Mouse (Mus musculus) C2C12 (cell line): ENCODE measurements around the gene Ankrd61. TPM values are rescaled to one million over a fixed set of nuclear protein-coding genes. Genes with fewer than 3 reads are reported as not detected.

Experiments
- H3K27me3 ChIP-seq: one replicate; pipeline ENCODE4 v1.6.1; 2011; ENCODE audit not compliant: control insufficient read depth, insufficient read depth, insufficient read length
- H3K36me3 ChIP-seq: one replicate; pipeline ENCODE4 v1.6.1; 2011; ENCODE audit not compliant: control insufficient read depth, insufficient read depth
- H3K4me3 ChIP-seq: one replicate; pipeline ENCODE4 v1.5.1; 2011; ENCODE audit warnings: mild to moderate bottlenecking, control low read depth; ENCODE audit not compliant: poor library complexity, insufficient read depth, severe bottlenecking
- H3K79me2 ChIP-seq: one replicate; pipeline ENCODE4 v1.6.1; 2011; ENCODE audit not compliant: control insufficient read depth, insufficient read depth
- H3K79me3 ChIP-seq: one replicate; pipeline ENCODE4 v1.6.1; 2011; ENCODE audit warnings: low read depth, control low read depth
- H3ac ChIP-seq: one replicate; pipeline ENCODE3; 2011; ENCODE audit warnings: low read depth; ENCODE audit not compliant: control insufficient read depth, insufficient read length
- CEBPB ChIP-seq: IDR thresholded peaks from one replicate; pipeline ENCODE4 v1.6.1; 2011; ENCODE audit warnings: low read depth, mild to moderate bottlenecking, control low read depth, moderate library complexity
- CTCF ChIP-seq: IDR thresholded peaks from one replicate; pipeline ENCODE4 v1.5.1; 2011; ENCODE audit not compliant: control insufficient read depth, insufficient read depth, insufficient read length
- FOSL1 ChIP-seq: IDR thresholded peaks from one replicate; pipeline ENCODE4 v1.8.0; 2011; ENCODE audit warnings: mild to moderate bottlenecking, low read length; ENCODE audit not compliant: poor library complexity, insufficient read depth, severe bottlenecking
- MAX ChIP-seq: IDR thresholded peaks from one replicate; pipeline ENCODE4 v1.6.1; 2011; ENCODE audit warnings: mild to moderate bottlenecking, control low read depth
- MYOD1 ChIP-seq: IDR thresholded peaks from one replicate; pipeline ENCODE4 v1.6.1; 2011; ENCODE audit warnings: low read depth; ENCODE audit not compliant: control insufficient read depth, insufficient read length
- MYOG ChIP-seq: IDR thresholded peaks from one replicate; pipeline ENCODE4 v1.6.1; 2011; ENCODE audit not compliant: control insufficient read depth, insufficient read length; ENCODE audit errors: extremely low read depth
- USF1 ChIP-seq: IDR thresholded peaks from one replicate; pipeline ENCODE4 v1.6.1; 2011; ENCODE audit warnings: low read depth, mild to moderate bottlenecking, control low read depth, moderate library complexity
- long read RNA-seq, 2 experiments: library from polyadenylated mRNA; unstranded; transcript quantifications; one replicate each; pipeline ENCODE4 v2.0.0; 2019 to 2020
- polyA plus RNA-seq: library from polyadenylated mRNA; unstranded; fragments of >200 nt; fragmentation: generic; extraction: Trizol; gene quantifications from one replicate; pipeline ENCODE4 v1.2.1, GENCODE M21; 2012; ENCODE audit warnings: missing spikeins

Ankrd61 gene
- polyA plus RNA-seq = 0.18 TPM
- long read RNA-seq, experiment 1 = 0 reads
- long read RNA-seq, experiment 2 = 0 reads

DNA sequence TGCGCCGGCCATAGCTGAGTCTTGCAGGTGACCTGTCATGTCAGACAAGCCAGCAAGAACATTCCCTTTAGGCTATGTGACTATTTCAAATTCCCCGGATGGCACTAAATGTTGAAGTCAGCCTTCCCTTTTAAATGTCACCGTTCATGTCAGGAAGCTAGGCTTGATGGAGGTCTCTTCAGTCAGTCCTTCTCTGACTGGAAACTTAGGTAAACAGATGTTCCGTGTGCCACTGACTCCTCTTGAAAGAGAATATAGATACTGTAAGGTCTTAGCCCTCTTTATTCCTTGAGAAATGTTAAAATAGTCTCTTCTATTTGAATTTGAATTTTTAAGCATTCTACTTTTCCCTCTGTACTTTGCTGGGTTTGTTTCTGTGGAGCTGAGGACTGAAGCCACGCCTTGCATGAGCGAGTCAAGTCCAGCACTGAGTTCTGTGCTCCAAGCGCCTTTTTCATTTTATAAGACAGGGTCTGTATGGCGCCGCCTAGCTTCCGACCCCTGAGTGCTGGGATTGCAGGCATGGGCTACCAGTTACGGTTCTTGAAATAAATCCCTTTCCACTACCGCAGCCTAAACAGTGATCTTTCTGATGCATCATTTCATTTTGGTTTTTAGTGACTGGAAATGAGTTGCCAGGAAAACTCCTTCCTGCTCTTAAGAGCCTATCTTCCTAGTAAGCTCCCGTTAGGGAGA, at the start of gene Ankrd61:
Ankrd61 (minus strand) TSS at position 51 of the 696 bp plus-strand sequence.
- Histone ChIP-seq H3K79me2 (no peaks in the 10 kb centered on the region), H3K79me3 (no peaks in the 10 kb centered on the region), H3K4me3 (no peak within 1 kb of the TSS), H3ac (no peak within 1 kb of the TSS), H3K36me3 (peaks cover 45% of the 10 kb centered on the region), H3K27me3 (no peaks in the 10 kb centered on the region)
- TF ChIP-seq FOSL1 (no peak), MYOD1 (no peak), MAX (no peak), MYOG (no peak), CEBPB (no peak), CTCF (no peak), USF1 (no peak)

DNA sequence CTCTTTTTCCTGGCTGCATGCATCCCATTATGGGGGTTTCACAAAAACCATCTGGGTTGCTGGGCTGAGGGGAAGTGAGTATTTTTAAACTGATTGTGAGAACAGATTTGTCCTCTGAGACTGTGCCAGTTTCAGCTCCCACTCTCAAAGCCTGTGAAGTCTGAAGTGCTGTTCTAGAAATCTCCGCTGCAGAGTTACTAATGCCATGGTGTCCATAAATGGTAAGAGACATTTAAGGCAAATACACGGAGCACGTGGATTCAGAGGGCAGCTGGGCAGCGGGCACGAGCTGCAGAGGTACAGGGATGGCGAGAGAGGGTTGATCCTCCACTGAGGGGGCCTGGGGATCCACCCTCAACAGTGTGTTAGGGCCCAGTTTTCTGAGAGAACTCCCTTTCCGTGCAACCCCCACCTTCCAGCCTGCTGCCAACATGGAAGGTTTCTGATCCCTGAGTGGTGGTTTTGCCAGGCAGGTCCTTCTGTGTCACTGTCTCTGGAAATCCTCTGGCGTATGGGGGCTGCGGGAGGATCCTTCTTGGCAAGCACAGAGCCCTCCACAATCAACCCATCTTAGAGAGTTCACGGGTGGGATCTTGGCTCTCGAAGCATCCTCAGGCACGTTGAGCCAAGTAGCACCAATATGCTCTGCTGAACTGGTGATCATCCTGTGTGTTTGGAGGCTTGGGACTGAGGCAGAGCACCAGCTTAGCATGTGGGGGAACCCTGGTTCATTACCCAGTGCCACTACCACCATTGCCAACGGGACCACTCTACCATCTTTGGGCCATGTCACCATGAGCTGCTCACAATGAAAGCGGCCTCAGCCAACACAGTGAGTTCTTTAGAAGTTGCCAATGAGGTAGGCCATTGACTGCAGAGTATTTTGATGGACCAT, 46.0 kb upstream of the Ankrd61 start:
- Histone ChIP-seq H3K36me3 (no peaks in the 10 kb centered on the region), H3K79me3 (no peaks in the 10 kb centered on the region), H3ac (no peak overlapping the region), H3K27me3 (peaks cover 24% of the 10 kb centered on the region), H3K4me3 (no peak overlapping the region), H3K79me2 (no peaks in the 10 kb centered on the region)
- TF ChIP-seq USF1 = no peak
- no peak for TF ChIP-seq CEBPB
- no peak for TF ChIP-seq CTCF
- no peak for TF ChIP-seq MAX
- no peak for TF ChIP-seq FOSL1
- no peak for TF ChIP-seq MYOD1
- no peak for TF ChIP-seq MYOG

DNA sequence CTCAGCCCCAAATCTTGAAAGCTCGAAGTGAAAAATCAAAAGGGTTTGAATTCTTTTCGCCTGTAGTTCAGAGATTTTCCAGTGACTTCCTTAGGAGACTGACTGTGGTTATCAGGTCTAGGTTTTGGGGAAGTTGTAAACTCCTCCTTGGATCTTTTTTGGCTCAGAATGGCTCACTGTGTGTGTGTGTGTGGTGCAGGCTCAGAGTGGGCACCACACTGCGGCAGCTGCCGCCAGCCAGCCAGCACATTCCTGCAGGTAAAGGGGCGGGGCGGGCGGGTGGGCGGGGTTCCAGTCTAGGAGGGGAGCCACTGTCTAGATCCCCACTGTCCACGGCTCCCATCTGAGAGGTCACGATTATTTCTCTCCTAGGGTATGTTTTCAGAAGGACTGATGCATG, 44.1 kb upstream of the Ankrd61 start:
- Histone ChIP-seq H3ac (no peak overlapping the region), H3K27me3 (peaks cover 24% of the 10 kb centered on the region), H3K4me3 (no peak overlapping the region), H3K79me3 (no peaks in the 10 kb centered on the region), H3K36me3 (no peaks in the 10 kb centered on the region), H3K79me2 (no peaks in the 10 kb centered on the region)
- TF ChIP-seq MYOG (no peak), USF1 (no peak), FOSL1 (no peak), MYOD1 (no peak), CEBPB (no peak), MAX (no peak), CTCF (no peak)

DNA sequence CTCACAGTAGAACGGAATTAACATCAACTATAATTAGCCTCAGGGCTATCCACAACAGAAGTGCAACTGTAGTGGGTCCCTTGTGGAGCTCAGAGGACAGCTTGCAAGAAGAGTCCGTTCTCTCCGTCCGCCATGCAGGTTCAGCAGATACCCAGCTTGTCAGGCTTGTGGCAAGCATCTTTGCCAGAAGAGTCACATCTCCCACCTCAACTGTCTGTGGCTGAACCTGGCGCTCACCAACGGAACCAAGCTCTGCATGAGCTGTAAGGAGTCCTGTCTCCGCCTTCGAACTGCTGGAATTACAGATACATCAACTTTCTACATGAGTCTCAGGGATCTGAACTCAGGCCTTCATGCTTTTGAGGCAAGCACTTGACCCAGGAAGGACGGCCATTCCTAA, 38.7 kb upstream of the Ankrd61 start:
- Histone ChIP-seq H3K27me3 (no peaks in the 10 kb centered on the region), H3K79me2 (no peaks in the 10 kb centered on the region), H3K4me3 (no peak overlapping the region), H3K36me3 (peaks cover 1% of the 10 kb centered on the region), H3K79me3 (no peaks in the 10 kb centered on the region), H3ac (no peak overlapping the region)
- TF ChIP-seq USF1 (no peak), FOSL1 (no peak), MYOG (no peak), MAX (no peak), CEBPB (no peak), CTCF (no peak), MYOD1 (no peak)

DNA sequence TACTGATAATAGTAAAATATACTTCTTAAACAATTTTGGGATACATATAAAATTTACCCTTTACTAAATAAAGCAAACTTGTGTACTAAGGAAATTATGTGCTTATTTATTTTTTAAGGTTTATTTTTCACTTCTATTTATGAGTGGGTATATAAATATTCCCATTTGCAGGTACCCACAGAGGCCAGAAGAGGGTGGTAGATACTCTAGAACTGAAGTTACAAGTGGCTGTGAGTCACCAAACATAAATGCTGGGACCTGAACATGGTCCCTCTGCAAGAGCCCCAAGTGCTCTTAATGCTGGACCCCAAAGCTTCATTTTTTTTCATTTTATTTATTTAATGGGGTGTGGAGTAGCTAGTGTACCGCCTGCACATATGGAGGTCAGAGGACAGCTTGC, 36.4 kb upstream of the Ankrd61 start:
- TF ChIP-seq MYOG (no peak), MAX (no peak), MYOD1 (no peak), CEBPB (no peak), USF1 (no peak), FOSL1 (no peak), CTCF (no peak)
- H3K27me3 ChIP-seq = no peaks in the 10 kb centered on the region
- no peak overlapping the region for H3K4me3 ChIP-seq
- H3K36me3 ChIP-seq = peaks cover 20% of the 10 kb centered on the region
- H3ac ChIP-seq = no peak overlapping the region
- no peaks in the 10 kb centered on the region for H3K79me2 ChIP-seq
- H3K79me3 ChIP-seq = no peaks in the 10 kb centered on the region
